Mouse (Mus musculus): ENCODE results near the gene En1.

En1 gene

DNA sequence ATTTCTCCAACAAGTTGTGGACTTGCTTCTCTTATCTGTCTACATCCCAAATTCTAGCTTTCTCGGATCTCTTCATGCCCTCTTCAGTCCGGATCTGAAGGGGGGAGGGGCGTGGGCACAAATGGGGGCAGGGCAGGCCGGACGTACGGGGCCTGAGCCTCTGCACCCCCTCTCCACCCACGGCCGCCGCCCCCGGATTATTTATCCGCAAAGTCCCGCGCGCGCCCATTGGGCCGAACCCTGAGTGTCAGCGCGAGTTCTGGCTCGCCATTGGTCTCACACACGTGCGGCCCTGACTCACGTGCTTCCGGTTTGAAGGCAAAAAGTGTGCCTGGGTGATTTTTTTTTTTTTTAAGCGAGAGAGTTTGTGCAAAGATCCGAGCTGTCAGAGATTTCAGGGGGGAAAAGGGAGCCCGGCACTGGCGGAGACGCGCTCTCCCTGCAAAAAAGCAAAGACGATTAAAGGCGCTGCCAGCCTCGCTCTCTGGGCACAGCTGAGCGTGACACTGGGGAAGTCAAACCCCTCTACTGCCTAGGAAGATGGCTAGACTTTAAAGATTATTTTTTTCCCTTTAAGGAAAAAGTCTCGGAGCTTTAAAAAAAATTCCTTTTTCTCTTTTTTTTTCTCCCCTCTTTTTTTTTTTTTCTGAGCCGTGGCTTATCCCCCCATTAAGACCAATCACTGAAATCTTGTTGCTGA, at the start of gene En1:
TSS of gene En1 (plus strand) at position 388 of the 700 bp plus-strand sequence.
- no peak for DNase-seq (ENCODE audit: low spot score in 2 of 2)

DNA sequence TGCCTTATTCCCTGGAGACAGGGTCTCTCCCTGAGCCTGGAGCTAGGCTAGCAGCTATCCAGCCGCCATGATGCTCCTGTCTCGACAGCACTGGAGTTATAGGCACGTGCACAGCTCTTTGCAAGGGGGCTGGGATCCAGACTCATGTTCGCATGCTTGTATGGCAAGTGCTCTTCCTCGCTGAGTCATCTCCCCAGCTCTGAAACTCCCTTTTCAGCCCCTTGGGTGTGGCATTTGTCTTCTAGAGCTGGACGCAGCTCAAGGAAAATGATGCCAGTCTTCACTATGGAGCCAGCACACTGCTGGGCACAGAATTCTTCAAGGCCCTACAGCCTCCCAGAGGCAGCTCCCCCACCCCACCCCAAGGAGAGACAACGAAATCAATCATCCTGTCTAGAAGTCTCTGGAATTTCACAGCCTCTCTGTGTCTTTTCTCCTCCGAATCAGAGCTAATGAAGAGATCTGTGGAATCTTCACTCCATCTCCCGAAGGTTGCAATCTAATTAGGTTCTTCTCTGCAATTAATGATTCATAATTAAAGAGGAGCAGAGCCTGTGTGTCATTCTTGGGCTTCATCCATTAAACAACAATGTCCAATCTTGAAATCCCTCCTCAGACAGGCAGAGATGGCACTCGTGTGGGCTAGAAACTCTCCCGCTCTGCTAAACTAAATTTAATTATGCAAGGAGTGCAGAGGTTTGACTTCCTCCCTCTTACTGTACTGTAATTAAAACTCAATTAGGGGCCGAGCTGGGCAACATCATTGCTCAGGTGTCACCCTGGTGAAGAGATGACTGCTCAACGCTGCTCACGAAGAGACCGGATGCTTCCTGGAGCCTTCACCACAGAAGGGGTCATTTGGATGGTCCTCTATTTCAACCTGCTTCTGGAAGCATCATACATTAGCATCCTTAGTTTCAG, 45.0 kb upstream of the En1 start:
- DNase-seq (ENCODE audit: low spot score in 2 of 2), result no peak

DNA sequence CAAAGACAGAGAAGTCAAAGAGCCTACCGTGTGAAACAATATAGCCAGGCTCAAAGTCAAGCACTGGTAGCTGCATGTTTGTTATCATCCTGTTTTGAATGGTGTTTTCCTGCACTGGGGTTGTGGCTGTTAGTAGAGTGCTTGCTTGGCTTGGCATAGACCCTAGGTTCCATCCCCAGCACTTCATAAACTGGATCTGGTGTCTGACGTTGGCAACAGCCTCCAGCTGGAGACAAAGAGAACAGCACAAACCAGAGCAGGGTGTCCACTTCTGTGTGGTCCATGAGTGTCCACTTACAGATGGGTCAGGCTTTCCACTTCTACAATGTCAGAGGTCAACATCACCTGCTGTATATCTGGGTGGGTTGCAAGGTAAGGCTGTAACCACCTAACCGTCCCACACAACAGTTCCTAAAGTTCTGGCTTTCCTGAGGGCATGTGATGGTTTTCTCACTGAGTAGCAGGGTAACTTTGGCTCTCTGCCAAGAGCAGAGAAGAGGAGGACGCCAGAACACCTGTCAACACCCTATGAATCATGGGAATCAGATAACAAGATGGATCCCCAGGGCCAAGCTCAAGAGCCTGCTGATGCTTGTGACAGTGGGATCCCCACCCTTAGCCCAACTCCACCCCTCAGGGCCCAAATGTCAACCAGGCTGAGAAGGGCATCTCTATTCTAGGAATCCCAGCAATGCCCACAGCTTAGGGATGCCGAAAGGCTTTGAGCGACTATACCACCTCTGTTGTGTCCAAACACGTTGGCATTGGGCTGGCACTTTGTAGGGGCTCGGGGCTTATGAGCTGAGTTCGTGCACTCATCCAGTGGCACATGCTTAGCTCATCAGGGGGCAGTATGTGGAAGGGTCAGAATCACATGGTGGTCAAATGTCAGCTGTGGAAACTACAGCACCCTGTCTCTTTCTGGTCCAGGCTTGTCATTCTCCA, 43.6 kb upstream of the En1 start:
- DNase-seq (ENCODE audit: low spot score in 2 of 2), result no peak

DNA sequence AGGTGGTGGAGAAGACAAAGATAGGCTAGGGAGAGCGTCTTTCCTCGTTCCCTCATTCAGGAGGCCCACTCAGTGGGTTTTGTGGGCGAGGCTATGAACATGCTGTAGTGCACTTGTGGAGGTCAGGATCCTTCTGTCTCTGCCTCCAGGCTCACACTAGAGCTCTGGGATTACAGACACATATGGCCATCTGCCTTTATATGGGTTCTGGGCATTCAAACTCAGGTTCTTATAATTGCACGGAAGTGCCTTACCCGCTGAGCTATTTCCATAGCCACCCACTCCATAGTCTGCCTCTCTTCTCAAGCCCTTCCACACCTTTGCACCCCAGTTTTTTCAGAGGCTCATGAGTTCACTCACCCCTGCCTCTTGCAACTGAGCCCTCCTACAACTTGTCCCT, 42.3 kb upstream of the En1 start:
- DNase-seq (ENCODE audit: low spot score in 2 of 2), result no peak

DNA sequence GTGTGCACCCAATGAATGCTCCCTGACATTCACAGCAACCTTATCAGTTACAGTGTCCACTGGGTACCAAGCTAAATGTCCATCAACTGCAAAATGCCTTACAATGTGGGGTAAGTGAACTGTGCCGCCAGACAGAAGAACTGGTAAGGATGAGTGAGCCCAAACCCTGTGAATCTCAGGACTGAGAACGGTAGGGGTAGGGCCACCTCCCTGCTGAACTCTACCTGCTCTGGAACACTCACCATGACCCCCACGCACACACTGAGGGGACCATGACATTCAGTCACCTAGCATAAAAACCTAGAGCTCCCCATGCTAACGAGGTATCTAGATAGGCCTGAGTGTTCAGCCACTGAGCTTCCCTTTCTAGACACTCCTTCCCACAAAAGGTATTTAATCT, 20.9 kb upstream of the En1 start:
- DNase-seq (ENCODE audit: low spot score in 2 of 2), result no peak

DNA sequence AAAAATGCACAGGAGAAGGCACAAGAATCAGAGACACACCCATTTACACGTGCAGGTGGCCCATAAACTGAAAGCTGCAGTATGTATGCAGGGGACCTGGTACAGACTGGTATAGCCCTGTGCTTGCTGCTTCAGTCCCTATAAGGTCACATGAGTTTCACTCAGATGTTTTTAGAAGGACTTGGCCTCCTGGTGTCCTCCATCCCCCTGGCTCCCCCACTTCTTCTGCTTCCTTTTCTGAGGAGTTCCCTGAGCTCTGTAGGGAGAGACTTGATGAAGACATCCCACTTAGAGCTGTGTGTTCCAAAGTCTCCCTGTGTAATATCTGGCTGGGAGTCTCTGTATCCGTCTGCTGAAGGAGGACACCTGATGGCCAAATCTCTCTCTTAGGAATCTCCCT, 16.7 kb upstream of the En1 start:
- DNase-seq (ENCODE audit: low spot score in 2 of 2), result no peak

DNA sequence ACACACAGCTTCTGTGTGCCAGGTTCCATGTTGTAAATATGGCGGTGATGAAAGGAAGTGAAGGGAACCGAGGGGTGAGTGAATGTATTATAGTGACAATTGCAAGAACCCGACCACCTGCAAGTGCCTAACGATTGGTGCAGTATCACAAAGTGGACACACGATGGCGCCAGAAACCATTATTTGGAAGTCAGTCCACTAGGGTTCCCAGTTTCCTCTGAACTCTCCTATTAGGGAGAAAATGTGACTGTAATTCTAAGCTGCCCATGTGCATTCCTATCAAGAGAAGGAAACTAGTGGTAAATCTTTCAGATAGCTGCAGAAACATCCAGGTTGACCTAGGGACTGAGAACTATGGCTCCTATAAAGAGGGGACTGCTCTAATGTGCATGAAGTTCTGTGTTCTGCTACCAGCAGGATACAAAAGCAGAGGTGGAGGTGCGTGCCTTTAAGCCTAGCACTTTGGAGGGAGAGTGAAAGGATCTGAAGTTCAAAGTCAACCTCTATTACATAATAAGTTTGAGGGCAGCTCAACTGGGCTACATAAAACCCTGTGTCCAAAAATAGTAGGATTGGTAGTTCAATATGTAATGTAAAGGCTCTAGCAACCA, 15.6 kb upstream of the En1 start:
- peak in 1 of 2 experiments; percentile 73 for DNase-seq (ENCODE audit: low spot score in 2 of 2)

DNA sequence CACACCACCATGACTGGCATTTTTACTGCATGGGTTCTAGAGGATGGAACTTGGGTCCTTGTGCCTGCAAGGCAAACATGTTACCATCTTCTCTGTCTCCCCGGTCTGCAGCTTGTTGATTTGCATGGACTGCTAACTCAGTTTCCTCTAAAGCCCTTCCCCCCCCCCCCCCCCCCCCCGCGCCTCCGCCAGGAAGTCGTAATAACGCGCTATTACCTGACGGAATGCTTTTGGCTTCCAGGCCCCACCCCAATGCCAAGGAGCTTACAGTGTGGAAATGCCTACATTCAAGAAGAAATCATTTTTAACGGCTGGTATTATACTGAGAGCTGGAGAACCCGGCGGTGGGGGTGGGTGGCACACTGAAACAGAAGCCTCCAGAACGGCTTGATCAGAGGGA, 14.8 kb upstream of the En1 start:
- DNase-seq (ENCODE audit: low spot score in 2 of 2), result no peak

DNA sequence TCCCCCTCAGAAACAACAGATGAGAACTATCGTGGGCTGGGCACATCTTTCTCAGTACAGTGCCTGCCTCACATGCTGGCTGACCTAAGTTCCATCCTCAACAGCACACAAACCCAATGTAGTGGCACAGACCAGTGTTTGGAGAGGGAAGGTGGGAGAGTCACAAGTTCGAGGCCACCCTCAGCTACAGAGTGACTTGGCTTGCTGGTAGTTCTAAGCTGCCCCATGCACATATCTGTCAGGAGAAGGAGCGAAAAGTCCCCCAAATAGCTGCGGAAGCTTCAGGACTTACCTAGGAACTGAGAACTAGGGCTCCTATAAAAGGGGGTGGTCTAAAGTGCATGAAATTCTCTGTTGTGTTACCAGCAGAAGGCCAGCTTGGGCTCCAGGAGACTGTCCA, 14.3 kb upstream of the En1 start:
- DNase-seq (ENCODE audit: low spot score in 2 of 2), result no peak

DNA sequence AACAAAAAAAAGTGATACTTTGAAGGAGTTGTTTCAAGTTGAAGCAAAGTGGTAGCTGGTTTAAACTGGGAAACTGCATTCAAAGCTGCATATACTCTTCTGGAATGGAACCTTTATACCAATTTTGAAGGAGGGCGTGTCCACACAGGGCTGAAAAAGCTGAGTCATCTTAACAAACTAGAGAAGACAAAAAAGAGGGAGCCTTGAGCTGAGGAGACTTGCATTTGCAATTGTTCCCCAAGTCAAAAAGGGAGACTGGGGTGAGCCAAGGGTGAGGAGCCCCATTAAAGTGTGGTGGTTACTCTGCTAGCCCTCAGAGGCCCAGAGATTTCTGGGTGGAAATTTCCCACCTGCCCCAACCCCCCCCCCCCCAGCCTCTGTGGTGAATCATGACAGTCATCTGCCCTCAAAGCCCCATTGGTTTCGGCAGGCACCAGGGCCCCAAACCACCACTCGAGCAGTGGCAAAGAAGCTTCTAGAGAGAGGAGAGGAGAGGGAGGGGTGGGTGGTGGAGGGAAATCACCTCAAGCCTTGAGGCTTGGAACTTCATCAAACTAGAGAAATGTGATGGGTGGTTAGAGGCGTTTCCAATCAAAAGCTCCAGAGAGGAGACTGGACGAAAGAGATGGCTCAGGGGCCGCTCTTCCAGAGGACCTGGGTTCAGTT, 13.7 kb upstream of the En1 start:
- no peak for DNase-seq (ENCODE audit: low spot score in 2 of 2)

DNA sequence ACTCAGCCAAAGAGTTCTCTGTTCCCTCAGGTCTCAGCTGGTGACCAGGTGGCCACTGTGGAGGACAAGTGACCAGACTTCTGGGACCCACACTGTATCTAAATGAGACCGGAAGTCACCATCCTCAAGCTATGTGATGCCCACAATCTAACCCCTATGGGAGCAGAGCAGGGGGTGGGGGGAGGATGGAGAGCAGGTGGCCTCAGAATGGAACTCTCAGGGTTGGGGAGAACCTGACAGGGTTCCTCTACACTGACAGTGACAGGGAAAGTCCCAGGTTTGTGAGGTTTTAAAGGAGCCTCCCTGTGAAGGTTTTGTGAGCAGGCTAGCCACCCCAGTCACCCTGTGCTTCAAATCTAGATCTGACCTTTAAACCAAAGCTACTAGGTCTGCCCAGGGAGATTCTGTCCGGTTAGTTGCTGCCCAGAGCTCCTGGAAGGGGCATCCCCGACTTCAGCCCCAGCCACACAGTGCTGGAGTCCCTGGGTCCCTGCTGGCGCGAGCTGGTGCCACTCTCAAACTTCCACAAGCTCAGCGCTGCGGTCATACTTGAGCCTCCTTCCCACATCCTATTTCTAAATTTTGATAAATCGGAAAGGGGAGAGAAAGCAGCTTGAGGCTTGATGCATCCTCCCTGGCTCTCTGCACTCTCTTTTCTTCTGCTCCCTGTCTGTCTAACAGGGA, 8.8 kb upstream of the En1 start:
- DNase-seq (ENCODE audit: low spot score in 2 of 2), result no peak

DNA sequence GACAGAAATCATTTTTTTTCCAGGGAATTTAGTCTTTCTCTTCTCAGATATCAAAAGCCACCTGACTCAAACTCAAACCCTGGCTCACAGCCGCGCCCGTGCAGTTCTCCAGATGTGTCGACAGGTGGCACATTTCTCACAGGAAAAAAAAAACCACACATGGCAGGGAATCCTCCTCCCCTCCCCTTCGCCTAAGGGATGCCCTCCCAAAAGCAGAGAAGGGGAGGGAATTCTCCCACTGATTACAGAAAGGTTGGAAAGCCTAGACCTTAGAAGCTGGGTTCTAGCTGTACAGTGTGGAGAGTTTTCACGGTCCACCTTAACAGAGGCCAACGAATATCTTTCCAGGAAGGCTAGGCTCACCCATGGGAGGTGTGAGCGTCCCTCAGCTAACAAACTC, 7.6 kb upstream of the En1 start:
- DNase-seq (ENCODE audit: low spot score in 2 of 2), result no peak

DNA sequence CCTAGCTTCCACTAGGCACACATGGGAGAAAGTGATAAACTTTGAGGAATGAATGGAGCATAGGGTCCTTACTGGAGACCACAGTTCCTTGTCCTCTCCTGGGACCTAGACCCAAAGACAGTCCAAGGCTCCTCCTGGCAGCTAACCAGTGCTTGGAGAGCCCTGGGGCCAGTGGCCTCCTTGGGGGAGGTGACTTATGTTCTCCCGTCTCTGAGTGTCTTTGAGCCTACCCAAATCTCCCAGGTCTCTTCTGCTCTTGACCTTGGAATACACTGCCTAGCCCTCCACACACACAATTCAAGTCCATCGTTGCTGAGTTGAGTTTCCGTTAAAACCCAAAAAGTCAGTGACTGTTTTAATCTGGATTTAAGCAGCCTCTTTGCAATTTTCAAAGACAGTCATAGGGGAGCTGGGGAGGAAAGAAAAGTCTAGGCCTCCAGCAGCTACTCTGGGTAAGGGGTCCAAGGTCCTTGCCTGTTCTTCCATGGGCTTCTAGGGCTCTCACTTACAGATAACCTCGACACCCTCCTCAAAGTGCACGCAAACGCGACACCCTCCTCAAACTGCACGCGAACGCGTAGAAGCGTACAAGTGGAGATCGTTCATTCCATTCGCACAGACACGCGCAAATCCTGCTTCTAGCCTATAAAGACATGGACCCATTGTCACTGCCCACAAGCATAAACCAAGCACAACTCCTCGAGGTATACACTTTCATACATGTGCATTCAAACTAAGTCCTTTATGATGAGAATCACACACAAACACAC, 6.6 kb upstream of the En1 start:
- DNase-seq (ENCODE audit: low spot score in 2 of 2), result no peak

DNA sequence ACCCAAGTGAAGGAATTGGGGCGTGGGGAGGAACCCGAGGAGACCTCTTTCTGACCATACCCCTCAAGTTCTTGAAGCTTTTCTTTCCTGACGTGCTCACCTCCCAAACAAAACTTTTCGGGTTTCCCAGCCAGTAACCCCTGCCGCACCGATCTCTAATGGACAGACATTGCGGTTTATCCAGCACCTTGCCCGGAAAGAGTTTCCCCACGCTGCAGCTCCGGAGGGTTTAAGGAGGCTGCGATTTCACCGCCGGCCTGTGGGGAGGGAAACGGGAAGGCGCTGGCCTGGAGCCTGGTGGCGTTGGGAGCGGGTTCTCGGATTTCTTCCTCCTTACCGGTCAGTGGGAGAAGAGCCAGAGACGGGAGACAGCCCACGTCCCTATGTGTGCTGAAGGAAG, 5.9 kb upstream of the En1 start:
- DNase-seq (ENCODE audit: low spot score in 2 of 2), result no peak

DNA sequence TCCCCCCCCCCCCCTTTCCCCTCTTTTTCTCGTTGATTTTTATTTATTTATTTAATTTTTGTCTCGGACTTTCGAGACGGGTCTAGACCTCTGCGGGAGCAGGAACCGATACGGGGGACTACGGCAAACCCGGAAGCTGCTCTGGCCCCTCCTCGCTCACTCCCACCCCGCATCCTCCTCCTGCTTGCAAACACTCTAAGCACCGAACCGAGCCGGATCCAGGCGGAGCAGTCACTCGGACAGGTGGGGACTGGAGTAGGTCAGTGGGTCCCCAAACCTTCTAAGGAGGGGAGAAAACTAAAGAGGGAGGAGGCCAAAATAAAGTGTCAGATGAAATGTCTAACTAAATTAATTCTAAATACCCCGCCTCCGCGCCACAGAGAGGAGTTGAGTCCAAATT, 5.4 kb upstream of the En1 start:
- no peak for DNase-seq (ENCODE audit: low spot score in 2 of 2)

DNA sequence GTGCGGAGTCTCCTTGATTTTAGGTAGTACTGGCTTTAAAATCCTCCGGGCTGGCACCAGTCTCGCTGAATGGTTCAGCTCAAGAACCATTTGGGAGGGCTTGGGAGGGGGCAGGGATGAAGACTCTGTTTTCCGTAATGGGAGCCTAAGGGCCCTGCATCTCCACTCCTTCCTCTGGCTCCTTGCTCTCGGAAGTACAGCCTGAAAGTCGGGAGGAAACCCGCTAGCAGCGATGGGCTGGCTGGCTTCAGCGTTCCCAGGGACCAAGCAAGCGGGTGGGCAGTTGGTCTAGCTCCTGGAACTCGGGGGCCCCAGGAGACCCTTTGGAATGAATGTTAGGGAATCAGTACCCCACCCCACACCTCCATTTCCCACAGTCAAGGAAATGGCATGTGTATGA, 4.9 kb upstream of the En1 start:
- no peak for DNase-seq (ENCODE audit: low spot score in 2 of 2)

DNA sequence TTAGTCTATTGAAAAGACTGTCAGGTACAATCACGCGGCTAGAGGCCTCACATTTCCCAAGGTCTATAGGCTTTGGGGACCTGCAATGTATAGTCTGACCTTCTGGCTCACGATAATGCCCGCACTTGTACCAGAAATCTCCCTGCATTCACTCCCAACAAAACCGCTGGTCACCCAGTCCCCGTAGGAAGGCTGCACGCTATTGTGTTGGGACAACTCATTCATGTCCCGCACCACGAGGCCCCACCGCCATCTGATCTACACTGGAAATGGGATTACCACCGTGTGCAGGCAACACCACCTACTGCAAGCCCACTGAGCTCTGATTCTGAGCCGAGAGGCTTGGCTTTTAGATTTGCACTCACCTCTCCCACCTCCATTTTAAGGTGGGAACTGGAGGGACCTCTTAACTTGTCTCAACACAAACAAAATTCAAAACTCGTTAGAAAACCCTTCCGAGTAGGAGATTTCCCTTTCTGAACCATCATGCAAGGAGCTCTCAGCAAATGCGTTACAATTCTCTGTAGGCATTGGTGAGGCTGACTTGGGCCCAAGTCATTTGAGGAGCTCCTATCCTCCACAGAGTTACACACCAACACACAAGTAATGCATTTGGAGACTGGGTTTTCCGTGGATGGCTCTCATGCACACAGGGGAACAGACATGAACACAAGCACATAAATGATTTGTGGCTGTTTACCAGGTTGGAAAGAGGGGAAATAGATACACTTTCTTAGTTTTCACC, 3.9 kb upstream of the En1 start:
- DNase-seq (ENCODE audit: low spot score in 2 of 2), result no peak

DNA sequence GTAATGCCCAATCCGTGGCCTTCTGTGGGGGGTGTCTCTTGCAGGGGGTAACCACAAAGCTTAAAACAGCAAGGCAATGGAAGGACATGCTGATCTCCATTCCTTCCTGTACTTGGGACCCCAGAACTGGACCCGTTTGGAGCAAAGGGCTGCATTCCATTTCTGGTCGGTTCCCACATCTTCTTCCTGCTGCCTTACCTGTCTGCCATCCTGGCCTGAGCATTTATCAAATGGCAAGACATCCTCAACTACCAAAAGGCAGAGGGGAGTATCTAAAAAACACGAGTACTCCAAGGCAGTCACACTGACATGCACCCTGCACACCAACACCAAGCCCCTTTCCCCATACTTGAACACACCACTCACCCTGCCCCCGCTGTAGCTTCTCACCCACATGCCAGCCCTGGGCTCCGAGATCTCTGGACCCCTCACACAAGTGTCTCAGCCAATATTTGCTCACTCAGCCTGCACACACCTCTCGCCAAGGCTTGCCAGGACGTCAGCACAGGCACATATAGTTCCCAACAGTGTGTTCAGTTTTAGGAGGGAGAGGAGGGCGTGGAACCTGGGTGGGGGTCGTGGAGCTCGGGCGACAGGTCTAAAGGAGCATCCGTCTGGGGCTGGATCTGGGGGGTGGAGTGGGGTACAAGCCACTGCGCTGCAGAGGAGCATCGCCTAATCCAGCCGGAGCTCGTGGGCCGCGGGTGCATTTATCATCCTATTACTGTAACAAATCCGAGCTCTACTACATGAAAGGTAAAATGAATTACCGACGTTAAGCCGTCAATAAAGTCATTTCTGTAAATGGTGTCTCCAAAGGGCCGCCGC, 2.7 kb upstream of the En1 start:
- DNase-seq (ENCODE audit: low spot score in 2 of 2), result no peak
